Mouse (Mus musculus) limb, embryonic 11.5 days (tissue): ENCODE measurements around the gene Wdfy3. TPM values are rescaled to one million over a fixed set of nuclear protein-coding genes. Genes with fewer than 3 reads are reported as not detected.

Source experiments
- ATAC-seq: fragments of 200-750 bp; cut with Nextera tagmentation; 2 replicates; pipeline ENCODE4 v1.8.0; 2017; ENCODE audit warnings: low read depth; ENCODE audit not compliant: insufficient number of reproducible peaks, low FRiP score, low TSS enrichment
- DNase-seq: peaks from one replicate; pipeline ENCODE4 v3.0.0-alpha.2; 2015; ENCODE audit warnings: low spot score
- H3K27ac ChIP-seq: fragments of 300-500 bp; sonication (generic); replicated peaks from 2 replicates; pipeline ENCODE4 v1.5.1; 2014; ENCODE audit warnings: low read depth, mild to moderate bottlenecking, low read length
- H3K27me3 ChIP-seq: fragments of 300-500 bp; sonication (generic); 2 replicates; pipeline ENCODE4 v1.6.1; 2014; ENCODE audit warnings: mild to moderate bottlenecking, low read length, mixed read lengths; ENCODE audit not compliant: control insufficient read depth, insufficient read depth
- H3K36me3 ChIP-seq: fragments of 300-500 bp; sonication (generic); 2 replicates; pipeline ENCODE4 v1.6.1; 2014; ENCODE audit warnings: mild to moderate bottlenecking, low read length, moderate library complexity, mixed read lengths; ENCODE audit not compliant: control insufficient read depth, insufficient read depth
- H3K4me1 ChIP-seq: fragments of 300-500 bp; sonication (generic); 2 replicates; pipeline ENCODE4 v1.6.1; 2014; ENCODE audit warnings: low read length, mixed read lengths; ENCODE audit not compliant: control insufficient read depth, insufficient read depth
- H3K4me2 ChIP-seq: fragments of 300-500 bp; sonication (generic); 2 replicates; pipeline ENCODE4 v1.6.1; 2014; ENCODE audit warnings: low read depth, mild to moderate bottlenecking, moderate library complexity; ENCODE audit not compliant: severe bottlenecking
- H3K4me3 ChIP-seq: fragments of 300-500 bp; sonication (generic); 2 replicates; pipeline ENCODE4 v1.5.1; 2014; ENCODE audit warnings: low read depth, low read length
- H3K9ac ChIP-seq: fragments of 300-500 bp; sonication (generic); 2 replicates; pipeline ENCODE4 v1.6.1; 2014; ENCODE audit warnings: mild to moderate bottlenecking, low read length
- H3K9me3 ChIP-seq: fragments of 300-500 bp; sonication (generic); 2 replicates; pipeline ENCODE4 v1.6.1; 2016; ENCODE audit warnings: low read length; ENCODE audit not compliant: control insufficient read depth
- WGBS: fragments of 180-500 bp; shearing (Covaris S2); extraction: QIAGEN DNeasy Blood & Tissue Kit; methylation state at CpG from one replicate; pipeline ENCODE4 v1.1.7; 2014; 5-methylcytosine and 5-hydroxymethylcytosine counted together
- polyA plus RNA-seq: library from polyadenylated mRNA; unstranded; fragments of >200 nt; fragmentation: Nextera tagmentation; extraction: Ambion mirVana; gene quantifications from 2 replicates; pipeline ENCODE4 v1.2.1, GENCODE M21; 2014

Wdfy3 gene
- polyA plus RNA-seq, 1 experiment from 2014 or later: 16.5 TPM

GRCm38 (mm10) chr5:101784328-101784727, 285.4 kb downstream of the Wdfy3 start:
- H3K4me2 ChIP-seq: no peak overlapping the region
- ATAC-seq (no peak), DNase-seq (no peak)
- no peak overlapping the region for H3K4me3 ChIP-seq
- H3K36me3 ChIP-seq: no peaks in the 10 kb centered on the region
- no peak overlapping the region for H3K27ac ChIP-seq
- H3K9ac ChIP-seq: no peak overlapping the region
- no peaks in the 10 kb centered on the region for H3K27me3 ChIP-seq
- H3K4me1 ChIP-seq: no peaks in the 10 kb centered on the region
- 87% methylated on average over 3 of the region's 3 CpGs for WGBS
- H3K9me3 ChIP-seq: no peaks in the 10 kb centered on the region
